Mouse (Mus musculus) erythroid progenitor cell, adult 5-6 weeks (primary cell): ENCODE measurements around the gene Apol11a. TPM values are rescaled to one million over a fixed set of nuclear protein-coding genes. Genes with fewer than 3 reads are reported as not detected.
"Not testable (repeated sequence)": the region's sequence is repeated elsewhere in the genome, so short reads cannot be mapped to it uniquely, and the experiment has no call there.

ENCODE experiments used
- ATAC-seq: replicated peaks from 2 replicates; pipeline ENCODE4 v1.8.0; 2016; ENCODE audit warnings: moderate number of reproducible peaks, mild to moderate bottlenecking, moderate TSS enrichment, inconsistent platforms; ENCODE audit not compliant: poor library complexity, low FRiP score, severe bottlenecking
- total RNA-seq, 2 experiments: library from RNA; stranded (forward) in 1 of 2; stranded (reverse) in 1 of 2; fragments of 150-400 nt in 1 of 2; fragments of 186-747, 209-891 nt in 1 of 2; gene quantifications; 2 replicates each; pipeline versions ENCODE4 v1.2.3 to v1.2.4; 2015 to 2017; ENCODE audit warnings: low replicate concordance in 2 of 2

Gene Apol11a
- 18.4 and 21.0 TPM in 2 replicates for total RNA-seq (2015; ENCODE audit: low replicate concordance)
- total RNA-seq (2017; ENCODE audit: low replicate concordance): 75.1 and 111 TPM in 2 replicates

DNA sequence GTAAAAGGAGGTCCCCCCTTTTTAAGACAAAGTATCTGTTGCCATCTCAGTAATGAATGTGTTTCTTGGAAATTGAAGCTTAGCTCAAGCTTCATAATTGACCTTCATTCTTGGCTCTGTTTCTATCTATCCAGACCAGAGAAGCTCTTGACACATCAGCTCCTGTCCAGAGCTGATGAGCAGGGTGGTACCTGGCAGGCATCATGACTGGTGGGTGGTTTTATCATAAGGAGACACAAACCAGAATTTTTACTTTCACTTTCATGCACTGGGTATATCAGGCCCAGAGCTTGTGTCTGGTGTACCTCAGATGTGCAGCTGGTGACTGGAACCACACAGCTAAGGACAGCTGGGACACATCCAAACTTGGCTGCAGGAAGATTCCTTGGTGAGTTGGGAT is at the start of gene Apol11a:
Gene Apol11a, plus strand, starts transcription at position 306 of the 400 bp plus-strand sequence.
- peak; percentile 93 for ATAC-seq

DNA sequence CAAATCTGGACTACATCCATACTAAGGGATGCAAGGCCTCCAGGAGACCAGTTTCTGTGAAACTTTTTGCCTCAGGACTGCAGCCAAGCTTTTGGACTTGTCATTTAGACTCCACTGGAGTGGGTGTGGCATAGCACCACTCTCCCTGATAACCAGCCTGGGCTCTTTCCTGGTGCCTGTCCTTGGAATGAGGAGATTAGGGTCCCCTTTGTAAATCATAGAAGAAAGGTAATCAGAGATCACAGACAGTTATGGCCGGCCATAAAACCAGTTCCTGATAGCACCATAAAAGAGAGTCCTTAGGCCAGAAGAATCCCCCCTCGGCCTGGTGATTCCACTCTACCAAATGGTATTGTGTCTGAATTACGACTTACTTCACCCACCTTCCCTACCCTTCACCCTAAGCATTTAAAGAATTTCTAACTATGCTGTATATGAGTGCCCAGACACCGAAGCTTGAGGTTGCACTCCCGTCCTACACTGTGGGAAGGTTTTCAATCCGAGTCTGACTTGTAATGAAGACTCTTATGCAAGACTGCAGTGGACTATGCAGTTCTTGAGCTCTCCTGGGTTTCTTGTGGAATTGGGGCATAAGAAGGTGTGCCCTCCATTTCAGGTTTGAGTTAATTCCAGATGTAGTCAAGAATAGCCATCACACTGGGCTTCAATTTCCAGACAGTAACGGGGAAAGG is 33.2 kb upstream of the Apol11a start:
- not testable (repeated sequence) for ATAC-seq

DNA sequence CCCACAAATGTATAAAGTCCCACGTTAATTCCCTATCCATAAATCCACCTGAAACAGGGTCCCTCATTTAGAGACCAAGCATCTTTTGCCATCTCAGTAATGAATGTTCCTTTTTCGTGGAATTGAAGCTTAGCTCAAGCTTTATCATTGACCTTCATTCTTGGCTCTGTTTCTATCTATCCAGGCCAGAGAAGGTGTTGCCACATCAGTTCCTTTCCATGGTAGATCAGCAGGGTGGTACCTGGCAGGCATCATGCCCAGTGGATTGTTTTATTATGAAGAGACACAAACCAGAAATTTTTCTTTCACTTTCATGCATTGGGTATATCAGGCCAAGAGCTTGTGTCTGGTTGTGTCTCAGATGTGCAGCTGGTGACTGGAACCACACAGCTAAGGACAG is 31.4 kb upstream of the Apol11a start, which contains the start of gene Apol10a:
Gene Apol10a, plus strand, starts transcription at position 355 of the 400 bp plus-strand sequence.
- ATAC-seq: peak; percentile 72

DNA sequence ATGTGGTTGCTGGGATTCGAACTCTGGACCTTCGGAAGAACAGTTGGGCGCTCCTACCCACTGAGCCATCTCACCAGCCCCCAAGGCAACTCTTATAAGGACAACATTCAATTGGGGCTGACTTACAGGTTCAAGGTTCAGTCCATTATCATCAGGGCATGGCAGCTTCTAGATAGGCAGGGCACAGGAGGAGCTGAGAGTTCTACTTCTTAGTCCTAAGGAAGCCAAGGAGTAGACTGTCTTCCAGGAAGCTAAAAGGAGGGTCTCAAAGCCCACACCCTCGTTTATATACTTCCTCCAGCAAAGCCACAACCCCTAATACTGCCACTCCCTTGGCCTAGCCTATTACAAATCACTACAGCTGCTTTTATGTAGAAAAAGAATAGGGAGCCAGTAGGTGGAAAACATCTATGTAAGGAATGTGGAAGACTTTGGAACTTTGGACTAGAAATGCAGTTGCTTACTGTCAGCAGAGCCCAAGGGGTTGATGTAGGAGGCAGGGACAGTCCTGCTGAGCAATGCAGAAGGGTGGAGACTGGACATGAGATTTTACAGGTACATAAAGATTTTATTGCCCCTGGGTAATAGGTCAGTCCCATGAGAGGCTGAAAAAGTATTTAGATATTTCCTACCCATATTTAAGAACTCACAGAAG is 25.8 kb upstream of the Apol11a start:
- ATAC-seq: no peak

DNA sequence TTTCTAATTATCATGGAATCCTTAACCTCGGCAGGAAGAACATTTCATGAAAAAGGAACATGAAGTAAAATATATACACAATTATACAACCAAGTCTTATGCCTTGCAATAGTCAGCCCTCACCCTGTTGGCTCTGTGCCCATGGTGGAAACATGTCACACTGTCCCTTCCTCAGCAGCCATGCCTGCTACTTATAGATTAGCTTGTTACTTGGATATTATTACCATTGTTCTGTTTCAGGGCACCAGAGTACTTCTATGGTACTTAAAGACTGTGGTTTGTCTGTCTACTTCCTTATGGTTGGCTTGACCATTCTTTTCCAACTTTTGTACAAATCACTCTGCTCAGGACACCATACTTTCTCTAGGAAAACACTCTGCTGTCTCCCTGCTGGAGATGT is 14.9 kb upstream of the Apol11a start:
- peak; percentile 52 for ATAC-seq

DNA sequence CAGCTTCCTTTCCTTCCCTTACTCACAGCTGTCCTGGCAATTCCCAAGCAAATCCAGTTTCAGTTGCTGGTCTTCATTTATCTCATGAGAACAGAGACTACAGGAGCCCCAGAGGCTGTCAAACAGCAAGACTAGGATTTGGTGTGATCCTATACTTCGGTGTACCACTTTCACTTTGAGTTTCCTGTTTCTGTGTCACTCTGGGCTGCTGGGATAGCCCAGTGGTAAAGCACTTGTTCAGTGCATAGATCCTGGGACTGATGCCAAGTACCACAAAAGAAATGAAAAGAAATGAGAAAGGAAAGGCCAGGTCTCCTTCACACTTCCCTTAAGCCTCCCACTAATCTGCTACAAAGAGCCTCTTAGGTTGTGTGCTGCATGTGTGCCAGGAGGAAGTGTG is 13.4 kb upstream of the Apol11a start:
- not testable (repeated sequence) for ATAC-seq

DNA sequence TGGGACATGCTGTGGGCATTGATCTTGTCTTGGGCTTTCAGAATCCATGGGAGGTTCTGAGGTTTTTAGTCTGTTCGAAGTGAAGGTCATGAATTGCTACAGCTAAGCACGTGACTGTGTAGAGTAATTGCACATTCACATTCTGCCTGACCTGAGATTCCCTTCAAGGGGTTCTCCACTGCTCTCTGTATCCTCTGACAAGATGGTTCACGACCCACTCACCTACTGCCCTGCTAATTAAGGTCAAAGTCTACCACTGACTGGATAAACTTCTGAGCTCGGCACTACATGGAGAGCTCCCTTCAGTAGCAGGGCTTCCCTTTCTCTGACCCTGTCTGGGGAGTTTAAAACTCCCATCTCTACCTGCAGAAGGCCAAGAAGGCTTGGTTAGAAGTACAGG is 12.5 kb downstream of the Apol11a start:
- ATAC-seq: not testable (repeated sequence)

DNA sequence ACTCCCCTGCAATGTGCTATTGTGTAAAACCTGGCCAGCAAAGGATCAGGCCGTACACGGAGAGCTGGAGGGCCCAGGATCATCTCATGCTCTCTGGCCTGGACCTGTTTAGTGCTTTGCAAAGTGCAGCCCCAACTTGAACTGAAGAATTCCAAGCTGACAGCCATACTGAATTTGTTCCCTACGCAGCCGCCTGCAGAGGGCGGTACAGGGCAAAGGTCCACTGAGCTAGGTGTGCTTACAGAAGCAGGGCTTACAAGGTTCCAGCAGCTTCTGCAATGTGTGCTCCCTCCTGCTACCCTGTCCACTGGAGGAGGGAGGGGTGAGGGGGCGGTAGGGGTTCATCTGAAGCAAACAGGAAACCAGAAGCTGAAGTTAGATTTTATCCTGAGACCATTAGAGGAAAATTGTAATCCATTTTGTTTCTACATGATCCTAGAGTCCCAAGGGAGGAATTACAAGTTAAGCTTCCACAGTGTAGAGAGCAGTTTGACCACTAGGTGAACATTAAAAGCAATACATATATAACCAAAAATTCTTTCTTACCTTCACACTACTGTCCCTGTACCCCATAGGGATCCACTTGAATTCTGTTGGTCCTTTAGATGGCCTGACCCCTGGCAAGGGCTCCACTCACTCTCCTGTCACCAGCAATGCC is 15.2 kb downstream of the Apol11a start:
- not testable (repeated sequence) for ATAC-seq

DNA sequence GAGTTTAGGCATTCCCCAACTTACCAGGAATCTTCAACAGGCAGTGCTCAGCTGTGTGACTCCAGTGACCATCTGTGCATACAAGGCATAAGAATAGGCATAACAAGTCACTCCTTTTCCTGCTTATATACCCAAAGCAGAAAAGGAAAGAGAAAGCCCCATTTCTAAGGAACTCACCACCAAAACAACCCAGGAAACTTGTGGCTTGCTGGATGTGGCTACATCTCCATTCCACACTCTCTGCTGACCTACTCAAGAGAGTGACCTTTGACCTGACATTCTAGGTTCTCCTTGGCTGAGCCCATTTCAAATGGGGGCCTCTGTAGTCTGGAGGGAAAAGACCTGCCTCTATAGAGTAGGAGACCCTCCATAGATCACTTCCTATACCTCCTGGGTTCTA is 25.1 kb downstream of the Apol11a start, which contains the start of gene Apol7c:
Gene Apol7c, minus strand, starts transcription at position 101 of the 400 bp plus-strand sequence.
- ATAC-seq: no peak

DNA sequence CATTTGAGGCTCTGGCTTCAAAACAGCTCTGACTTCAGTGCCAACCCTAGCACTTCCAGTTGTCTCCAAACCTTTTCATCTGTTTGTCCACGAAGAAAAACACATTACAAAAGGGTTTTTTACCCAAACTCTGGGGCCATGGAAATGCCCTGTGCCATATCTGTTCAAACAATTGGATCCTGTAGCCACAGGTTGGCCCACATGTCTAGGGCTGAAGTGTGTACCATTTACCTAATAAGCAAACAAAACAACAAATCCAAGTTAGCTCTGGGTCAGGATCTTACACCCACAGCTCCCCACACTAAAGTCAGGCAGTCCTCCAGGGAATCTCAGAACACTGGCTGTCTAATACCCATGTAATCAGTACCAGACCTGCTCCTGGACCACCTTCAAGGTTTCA is 31.1 kb downstream of the Apol11a start:
- ATAC-seq: not testable (repeated sequence)

DNA sequence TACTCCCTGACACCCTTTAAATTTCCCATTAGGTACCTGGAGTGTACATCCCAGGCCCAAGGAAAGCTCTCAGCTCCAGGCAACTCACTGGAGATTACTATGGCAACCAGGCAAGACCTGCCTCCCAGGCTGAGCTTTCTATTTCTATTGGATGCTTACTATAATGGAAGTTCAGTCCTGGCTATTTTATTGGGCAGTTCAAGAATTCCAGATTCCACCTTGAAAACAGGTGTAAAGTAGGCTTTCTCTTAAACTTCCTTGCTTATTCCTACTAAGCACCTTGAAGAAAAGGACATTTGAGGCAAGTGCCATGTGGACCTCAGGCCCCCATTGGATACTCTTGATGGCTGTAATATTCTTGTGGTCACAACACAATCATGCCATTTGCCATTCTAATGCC is 53.7 kb downstream of the Apol11a start, which contains the start of gene 1700025B11Rik:
Gene 1700025B11Rik, minus strand, starts transcription at position 101 of the 400 bp plus-strand sequence.
- no peak for ATAC-seq

DNA sequence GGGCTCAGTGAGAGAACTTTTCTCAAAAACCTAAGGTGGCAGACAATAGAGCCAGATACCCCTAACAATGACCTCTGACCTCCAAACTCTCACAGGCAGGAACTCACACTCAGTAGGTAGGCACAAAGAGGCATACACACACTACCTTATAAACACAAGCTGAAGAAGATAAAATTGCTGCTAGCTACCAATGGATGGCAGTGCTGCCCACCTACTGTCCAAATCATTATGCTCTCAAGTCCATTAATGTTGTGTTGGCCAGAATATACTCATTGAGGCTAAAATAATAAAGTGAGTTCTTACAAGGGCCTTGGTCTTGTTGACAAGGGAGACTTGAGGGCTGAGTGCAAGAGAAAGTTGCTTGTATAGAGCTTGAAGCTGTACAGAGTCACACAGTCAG is 55.1 kb downstream of the Apol11a start:
- no peak for ATAC-seq

Other genes with a start within 250 kb of the Apol11a start
- not detected in 2 replicates for gene Rbfox2, start 201.3 kb upstream of the Apol11a start, total RNA-seq (2015; ENCODE audit: low replicate concordance)
- gene Rbfox2, start 201.3 kb upstream of the Apol11a start, total RNA-seq (2017; ENCODE audit: low replicate concordance): not detected in 2 replicates
- not detected in 2 replicates for gene Apol7a, start 109.2 kb upstream of the Apol11a start, total RNA-seq (2015; ENCODE audit: low replicate concordance)
- gene Apol7a, start 109.2 kb upstream of the Apol11a start, total RNA-seq (2017; ENCODE audit: low replicate concordance): not detected in 2 replicates
- not detected in 2 replicates for gene Apol9a, start 97.1 kb upstream of the Apol11a start, total RNA-seq (2015; ENCODE audit: low replicate concordance)
- under 0.01 TPM in 1 of 2 replicates, not detected in the other for gene Apol9a, start 97.1 kb upstream of the Apol11a start, total RNA-seq (2017; ENCODE audit: low replicate concordance)
- not detected in 2 replicates for gene Apol7b, start 60.8 kb upstream of the Apol11a start, total RNA-seq (2015; ENCODE audit: low replicate concordance)
- gene Apol7b, start 60.8 kb upstream of the Apol11a start, total RNA-seq (2017; ENCODE audit: low replicate concordance): not detected in 2 replicates
- 2.9 and 4.0 TPM in 2 replicates for gene Apol10a, start 31.2 kb upstream of the Apol11a start, total RNA-seq (2015; ENCODE audit: low replicate concordance)
- gene Apol10a, start 31.2 kb upstream of the Apol11a start, total RNA-seq (2017; ENCODE audit: low replicate concordance): 3.1 and 7.3 TPM in 2 replicates
- 6.1 TPM in 1 of 2 replicates, not detected in the other for gene Apol7c, start 25.0 kb downstream of the Apol11a start, total RNA-seq (2015; ENCODE audit: low replicate concordance)
- gene Apol7c, start 25.0 kb downstream of the Apol11a start, total RNA-seq (2017; ENCODE audit: low replicate concordance): 0.26 TPM in 1 of 2 replicates, not detected in the other
- gene 1700025B11Rik, start 53.6 kb downstream of the Apol11a start, total RNA-seq (2015; ENCODE audit: low replicate concordance): not detected in 2 replicates
- not detected in 2 replicates for gene 1700025B11Rik, start 53.6 kb downstream of the Apol11a start, total RNA-seq (2017; ENCODE audit: low replicate concordance)
- not detected in 2 replicates for gene Apol10b, start 87.9 kb downstream of the Apol11a start, total RNA-seq (2015; ENCODE audit: low replicate concordance)
- gene Apol10b, start 87.9 kb downstream of the Apol11a start, total RNA-seq (2017; ENCODE audit: low replicate concordance): 0.90 TPM in 1 of 2 replicates, not detected in the other
- gene Gm36245, start 91.0 kb downstream of the Apol11a start, total RNA-seq (2015; ENCODE audit: low replicate concordance): not detected in 2 replicates
- not detected in 2 replicates for gene Gm36245, start 91.0 kb downstream of the Apol11a start, total RNA-seq (2017; ENCODE audit: low replicate concordance)
- gene Apol11b, start 135.0 kb downstream of the Apol11a start, total RNA-seq (2015; ENCODE audit: low replicate concordance): 138 and 145 TPM in 2 replicates
- 338 and 373 TPM in 2 replicates for gene Apol11b, start 135.0 kb downstream of the Apol11a start, total RNA-seq (2017; ENCODE audit: low replicate concordance)
- gene Apol7e, start 190.6 kb downstream of the Apol11a start, total RNA-seq (2015; ENCODE audit: low replicate concordance): 0.84 TPM in 1 of 2 replicates, not detected in the other
- not detected in 2 replicates for gene Apol7e, start 190.6 kb downstream of the Apol11a start, total RNA-seq (2017; ENCODE audit: low replicate concordance)
- gene Apol9b, start 220.8 kb downstream of the Apol11a start, total RNA-seq (2015; ENCODE audit: low replicate concordance): 1.1 TPM in 1 of 2 replicates, not detected in the other
- gene Apol9b, start 220.8 kb downstream of the Apol11a start, total RNA-seq (2017; ENCODE audit: low replicate concordance): not detected in 2 replicates
- 160 and 228 TPM in 2 replicates for gene Apol8, start 248.7 kb downstream of the Apol11a start, total RNA-seq (2015; ENCODE audit: low replicate concordance)
- 210 and 246 TPM in 2 replicates for gene Apol8, start 248.7 kb downstream of the Apol11a start, total RNA-seq (2017; ENCODE audit: low replicate concordance)